Mouse (Mus musculus) testis, postnatal 14 days (tissue): ENCODE data around the gene Id4.

ENCODE experiments used
- DNase-seq: peaks from one replicate; pipeline ENCODE4 v3.0.0; 2021; ENCODE audit warnings: low spot score

The Id4 gene

GRCm38 (mm10) chr13:48260690-48261278, at the start of gene Id4:
TSS of gene Id4 (plus strand) at chr13:48261228.
- DNase-seq = peak; percentile 94

DNA sequence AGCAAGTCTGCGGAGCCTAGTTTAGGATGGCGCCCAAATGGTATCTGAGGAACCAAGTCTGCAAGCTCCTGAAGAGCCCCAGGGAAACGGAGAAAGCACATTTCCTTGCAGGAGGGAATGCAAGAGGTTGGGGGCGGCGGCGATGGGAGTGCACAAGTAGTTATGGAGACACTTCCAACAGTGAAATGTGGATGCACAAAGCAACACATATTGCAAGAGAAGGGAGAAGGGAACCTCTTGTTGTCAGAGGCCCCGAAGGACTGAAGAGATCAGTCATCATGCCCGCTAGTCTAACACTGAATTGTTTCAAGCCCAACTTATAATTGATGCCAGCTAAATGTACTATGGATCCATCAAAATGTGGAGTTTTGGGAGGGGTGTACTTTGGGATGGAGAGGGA, 33.9 kb upstream of the Id4 start:
- DNase-seq = no peak

DNA sequence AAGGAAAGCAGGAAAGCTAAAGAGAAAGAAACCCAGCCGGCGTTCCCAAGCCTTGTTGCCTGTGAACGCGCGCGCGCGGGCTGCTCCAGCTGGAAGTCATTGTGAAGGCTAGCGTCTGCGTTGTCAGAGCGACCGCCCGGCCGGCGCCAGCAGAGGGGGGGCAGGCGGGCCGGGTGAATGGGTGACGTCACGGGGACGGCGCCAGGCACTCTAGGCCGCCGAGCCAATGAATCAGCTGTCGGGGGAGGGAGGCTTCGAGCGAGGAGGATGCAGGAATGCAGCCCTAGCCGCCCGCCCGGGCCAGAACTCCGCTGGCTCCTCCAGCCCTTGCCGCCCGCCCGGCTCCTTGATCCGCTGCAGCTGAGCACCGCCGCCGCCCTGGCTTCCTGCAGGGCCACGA, 33.3 kb upstream of the Id4 start:
- peak; percentile 90 for DNase-seq

DNA sequence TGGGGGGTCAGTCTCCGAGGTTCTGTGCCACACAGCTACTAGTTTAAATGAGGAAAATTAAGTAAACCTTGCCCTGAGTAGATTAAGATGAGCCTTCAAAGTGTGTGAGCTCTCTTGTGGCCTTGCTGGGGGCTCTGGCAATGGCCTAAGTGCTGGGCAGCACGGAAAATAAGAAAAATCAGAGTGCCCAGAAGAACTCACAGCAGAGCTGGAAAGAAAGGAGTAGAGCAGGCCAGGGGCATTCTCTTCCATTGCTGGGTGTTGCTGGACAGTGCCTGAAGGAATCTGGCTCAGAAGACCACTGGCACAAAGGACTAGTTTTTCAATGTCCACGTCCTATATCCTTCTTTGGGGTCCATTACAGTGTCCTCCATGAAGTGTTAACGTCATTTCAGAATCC, 32.9 kb upstream of the Id4 start:
- no peak for DNase-seq

GRCm38 (mm10) chr13:48230996-48231395, 30.0 kb upstream of the Id4 start:
- no peak for DNase-seq

DNA sequence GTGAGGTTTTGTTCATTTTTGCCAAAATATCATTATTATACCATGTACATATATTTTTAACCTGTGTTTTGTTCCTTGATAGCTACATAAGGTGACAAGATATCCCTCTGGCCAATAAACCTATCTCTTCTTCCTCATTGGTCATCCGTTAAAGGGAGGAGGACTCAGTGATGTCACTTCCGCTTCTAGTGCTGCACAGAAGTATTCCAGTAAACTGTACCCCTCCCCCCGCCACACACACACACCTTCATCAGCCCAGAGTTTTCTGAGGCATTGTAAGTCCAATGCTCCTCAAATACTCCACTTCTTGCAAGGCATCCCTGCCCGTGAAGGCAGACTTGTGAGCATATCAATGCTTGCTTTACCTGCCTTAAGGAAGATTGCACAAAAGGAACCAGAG, 24.6 kb upstream of the Id4 start:
- DNase-seq = no peak

GRCm38 (mm10) chr13:48236865-48237264, 24.2 kb upstream of the Id4 start:
- DNase-seq = no peak

- DNase-seq = no peak
Observed at GRCm38 (mm10) chr13:48237516-48237915, 23.5 kb upstream of the Id4 start.

DNA sequence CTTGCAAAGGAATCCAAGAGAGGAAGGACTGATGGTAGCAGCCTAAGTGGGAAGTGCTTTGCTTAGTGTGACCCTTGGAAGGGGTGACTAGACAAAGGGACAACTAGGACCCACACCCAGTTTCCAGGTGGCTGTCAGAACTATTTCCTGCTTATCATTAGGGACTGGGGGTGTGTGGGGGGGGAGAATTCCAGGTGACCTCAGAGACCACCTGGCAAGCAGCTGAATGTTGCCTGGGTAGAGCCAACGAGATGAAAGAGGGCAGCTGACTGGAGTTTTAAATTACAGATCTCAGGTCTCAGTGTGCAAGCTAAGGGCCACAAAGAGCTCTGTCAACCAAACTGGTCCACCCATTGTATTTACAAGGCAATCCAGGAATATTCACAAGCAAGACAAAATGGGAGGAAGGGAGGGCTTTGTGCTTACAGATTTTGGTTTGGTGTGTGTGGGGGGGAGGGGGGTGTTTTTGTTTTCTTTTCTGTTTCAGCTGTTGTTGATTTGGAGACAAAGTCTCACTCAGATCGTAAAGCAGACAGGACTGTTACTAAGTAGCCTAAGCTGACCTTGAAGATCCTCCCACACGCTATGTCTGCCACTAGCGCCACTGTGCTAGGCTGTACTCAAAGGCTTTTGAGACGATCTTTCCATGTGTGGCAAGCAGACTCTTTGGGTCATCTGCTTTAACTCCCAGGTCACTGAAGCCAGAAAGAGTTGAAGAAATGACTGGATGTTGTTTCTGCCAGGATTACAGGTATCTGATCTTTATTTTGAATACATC, 15.6 kb upstream of the Id4 start:
- peak; percentile 70 for DNase-seq

- DNase-seq = no peak
Observed at GRCm38 (mm10) chr13:48252559-48252958, 8.5 kb upstream of the Id4 start.

DNA sequence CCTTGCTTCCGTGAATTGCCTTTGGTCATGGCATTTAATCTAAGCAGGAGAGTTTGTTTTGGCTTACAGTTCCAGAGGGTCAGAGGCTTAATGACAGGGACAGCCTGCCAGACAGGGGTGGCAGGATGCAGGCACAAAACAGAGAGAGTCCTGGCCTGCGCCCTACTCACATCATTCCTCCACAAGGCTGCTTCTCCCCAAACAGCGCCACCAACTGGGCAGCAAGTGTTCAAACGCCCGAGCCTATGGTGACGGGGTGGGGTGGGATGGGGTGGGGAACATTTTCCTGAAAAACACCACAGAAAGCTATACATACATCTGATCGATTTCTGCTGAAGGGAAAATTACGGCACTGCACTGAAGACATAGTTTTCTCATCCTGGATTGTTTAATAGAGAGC, 6.0 kb upstream of the Id4 start:
- DNase-seq = no peak

GRCm38 (mm10) chr13:48261341-48262221, 553 bp downstream of the Id4 start:
- DNase-seq = peak; percentile 46

- DNase-seq = no peak
Observed at GRCm38 (mm10) chr13:48262451-48262969, 1.5 kb downstream of the Id4 start.

- DNase-seq = no peak
Observed at GRCm38 (mm10) chr13:48265029-48265428, 4.0 kb downstream of the Id4 start.

- no peak for DNase-seq
Observed at GRCm38 (mm10) chr13:48273451-48274069, 12.5 kb downstream of the Id4 start.

GRCm38 (mm10) chr13:48274107-48274506, 13.1 kb downstream of the Id4 start:
- DNase-seq = no peak

GRCm38 (mm10) chr13:48276981-48277380, 16.0 kb downstream of the Id4 start:
- no peak for DNase-seq

DNA sequence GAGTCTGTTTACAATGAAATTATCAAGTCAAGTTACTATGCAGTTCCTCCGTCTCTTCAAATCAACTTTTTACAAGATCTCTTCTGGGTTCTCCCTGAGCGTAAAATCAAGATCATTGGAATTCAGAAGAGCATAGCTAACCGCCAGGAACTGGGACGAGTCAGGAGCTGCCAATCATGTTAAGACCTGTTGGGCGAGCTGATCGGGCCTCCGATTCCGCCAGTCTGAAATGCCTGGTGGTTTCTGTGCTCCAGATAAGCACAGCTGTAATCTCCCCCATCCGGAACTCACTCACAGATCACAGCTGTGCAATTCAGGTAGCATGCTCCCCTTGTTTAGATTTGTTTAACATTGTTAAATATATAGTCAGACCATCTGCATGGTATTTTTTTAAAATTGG, 23.4 kb downstream of the Id4 start:
- DNase-seq = no peak

DNA sequence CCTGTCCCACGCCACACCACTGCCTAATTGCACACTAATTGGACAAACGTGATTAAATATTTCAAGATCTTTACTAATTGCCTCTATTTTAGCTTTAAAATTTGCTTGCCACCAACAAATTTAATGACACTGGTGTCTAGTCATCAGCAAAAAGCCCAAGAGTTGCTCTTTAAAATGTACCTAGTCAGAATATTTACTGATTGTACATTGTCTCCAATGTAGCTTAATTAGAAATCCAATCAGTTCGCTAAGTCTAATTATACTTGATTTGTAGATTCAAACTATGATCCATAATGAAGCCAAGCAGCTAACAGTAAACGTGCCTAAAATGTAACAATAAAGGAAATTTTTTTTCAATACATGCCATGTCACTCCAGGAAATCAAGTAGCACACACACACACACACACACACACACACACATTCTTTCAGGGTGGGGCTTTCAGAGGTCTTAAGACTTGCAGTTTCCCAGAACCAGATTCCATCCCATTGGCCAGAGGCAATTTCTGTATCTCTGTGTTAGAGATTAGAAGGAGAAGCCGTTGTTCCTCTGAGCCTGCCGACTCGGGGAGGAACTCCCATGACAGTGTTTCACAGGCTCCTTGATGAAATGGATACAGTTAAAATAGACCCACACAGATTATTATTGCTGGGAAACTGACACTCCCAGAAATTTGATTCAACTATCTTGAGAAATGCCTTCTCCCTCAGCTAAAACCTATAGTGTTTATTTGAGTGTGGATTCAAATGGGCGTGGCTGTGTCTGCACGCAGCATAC, 24.1 kb downstream of the Id4 start:
- peak; percentile 72 for DNase-seq

DNA sequence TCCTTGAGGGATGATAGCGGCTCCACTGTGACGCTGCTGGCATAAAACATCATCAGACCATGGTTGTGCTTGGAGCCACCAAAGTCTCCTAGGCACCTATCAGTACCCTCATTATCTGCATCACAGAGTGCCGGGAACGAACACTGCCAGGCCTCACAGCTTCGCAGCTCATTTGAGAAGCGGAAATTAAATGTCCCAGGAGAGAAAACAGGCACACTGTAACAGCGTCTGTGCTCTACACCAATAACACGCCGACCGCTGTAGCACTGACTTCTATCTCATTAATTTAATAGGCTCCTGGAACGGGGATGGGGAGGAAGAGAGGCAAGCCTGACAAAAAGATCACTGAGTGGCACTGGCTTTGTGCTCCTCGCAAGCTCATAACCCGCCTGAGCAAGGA, 29.4 kb downstream of the Id4 start:
- no peak for DNase-seq

GRCm38 (mm10) chr13:48314500-48314899, 53.5 kb downstream of the Id4 start:
- DNase-seq = no peak
